Mouse (Mus musculus) adrenal gland (tissue): ENCODE data around the gene Gm16513.
"Not testable (repeated sequence)": the region's sequence is repeated elsewhere in the genome, so short reads cannot be mapped to it uniquely, and the experiment has no call there.

Source experiments
- intact Hi-C: fragments of 180-260 bp; cut with DNase I; formaldehyde crosslinking; loops from one replicate; pipeline ENCODE4 v1.15.1; 2025
- long read RNA-seq, 2 experiments: library from polyadenylated mRNA; unstranded; transcript quantifications; one replicate each; pipeline ENCODE4 v2.0.0; 2020; ENCODE audit warnings: borderline replicate concordance in 1 of 2; ENCODE audit not compliant: insufficient replicate concordance in 1 of 2

Gm16513 gene
- long read RNA-seq, experiment 1: 0 reads
- long read RNA-seq, experiment 2: 0 reads

- intact Hi-C loops: not testable (repeated sequence)
Measured at GRCm38 (mm10) chr5:95182324-95182723, at the start of gene Gm16513. Gene Gm16513, plus strand, starts transcription at chr5:95182624.
